Mouse (Mus musculus): ENCODE data around the gene Slc39a11.

GRCm38 (mm10) chr11:113223756-113224323 is 426.0 kb downstream of the Slc39a11 start:
- TF ChIP-seq EP300 (optimal IDR thresholded peaks at IDR 0.05), result no peak
- no peak for TF ChIP-seq CTCF (IDR thresholded peaks at IDR 0.05; ENCODE audit: low read depth)
